Mouse (Mus musculus): ENCODE measurements around the gene Cenpa.

The Cenpa gene

DNA sequence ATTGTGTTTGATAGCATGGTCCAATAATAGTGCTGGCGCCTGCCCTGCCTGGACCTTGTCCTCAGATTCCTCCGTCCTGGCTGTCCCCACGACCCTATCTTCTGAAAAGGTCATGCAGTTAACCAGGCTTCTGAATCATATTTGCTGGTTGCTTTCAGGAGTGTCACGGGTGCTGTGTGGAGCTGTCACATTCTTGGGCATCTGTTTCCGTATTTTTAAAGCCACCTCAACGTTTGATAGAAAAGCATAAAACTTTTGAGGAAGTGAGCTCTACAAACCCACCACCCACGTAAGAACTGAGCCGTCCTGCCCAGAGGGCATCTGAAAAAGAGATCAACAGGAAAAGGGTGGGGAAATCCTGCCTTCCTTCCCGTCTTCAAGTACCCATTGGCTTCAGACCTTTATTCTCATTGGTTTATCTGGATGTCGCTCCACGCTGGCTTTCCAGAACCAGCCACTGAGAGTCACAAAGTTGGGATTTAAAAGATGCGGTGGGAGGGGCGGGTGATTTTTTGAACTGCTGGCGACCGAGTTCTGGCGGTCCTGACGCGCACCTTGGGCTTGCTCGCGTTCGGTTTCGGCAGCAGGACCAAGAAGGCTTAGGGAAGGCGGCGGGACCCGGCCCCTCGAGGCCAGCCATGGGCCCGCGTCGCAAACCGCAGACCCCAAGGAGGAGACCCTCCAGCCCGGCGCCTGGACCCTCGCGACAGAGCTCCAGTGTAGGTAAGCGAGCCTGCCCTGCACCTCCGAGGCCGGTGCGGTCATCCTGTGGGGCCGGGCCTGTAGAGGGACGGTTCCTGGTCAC is at the start of gene Cenpa:
Cenpa (plus strand) TSS at position 387 of the 805 bp plus-strand sequence.
- peak; percentile 79 to 82 for DNase-seq (ENCODE audit: low spot score in 2 of 2)

DNA sequence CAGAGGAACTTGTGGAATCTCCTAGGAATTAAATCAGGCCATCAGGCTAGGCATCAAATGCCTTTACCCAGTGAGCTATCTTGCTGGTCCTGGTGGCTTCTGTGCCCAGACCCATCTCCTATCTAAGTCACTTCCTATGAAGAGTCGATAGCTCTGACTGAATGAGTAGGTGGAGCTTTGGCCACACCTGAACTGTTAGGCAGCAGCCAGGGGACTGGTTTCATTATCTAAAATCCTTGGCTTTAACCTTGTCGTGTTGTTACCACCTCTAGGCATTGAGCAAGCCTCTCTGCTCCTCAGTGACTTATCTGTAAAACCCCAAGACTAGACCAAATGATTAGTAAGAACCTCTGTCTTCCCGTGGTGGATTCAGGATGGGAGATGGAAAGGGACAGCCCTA is 49.2 kb upstream of the Cenpa start:
- DNase-seq (ENCODE audit: low spot score in 2 of 2) = no peak

DNA sequence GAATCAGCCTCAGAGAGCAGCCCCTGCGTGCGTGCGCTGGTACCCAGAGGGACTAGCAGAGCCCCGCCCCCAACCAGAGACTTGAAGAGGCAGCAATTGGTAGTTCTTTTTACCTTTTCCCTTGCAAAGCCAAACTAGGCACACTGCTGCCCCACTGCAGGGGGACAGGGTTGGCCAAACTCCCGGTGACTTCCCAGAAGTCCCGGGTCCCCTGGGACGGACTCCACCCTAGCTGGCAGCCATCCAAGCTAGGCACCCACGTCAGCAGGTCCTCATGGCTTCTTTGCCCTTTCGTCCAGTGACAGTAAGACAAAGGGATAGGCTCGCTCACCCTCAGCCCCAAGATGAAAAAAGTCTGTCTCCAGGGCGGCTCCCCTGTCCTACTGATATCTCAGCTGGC is 48.7 kb upstream of the Cenpa start:
- no peak for DNase-seq (ENCODE audit: low spot score in 2 of 2)

DNA sequence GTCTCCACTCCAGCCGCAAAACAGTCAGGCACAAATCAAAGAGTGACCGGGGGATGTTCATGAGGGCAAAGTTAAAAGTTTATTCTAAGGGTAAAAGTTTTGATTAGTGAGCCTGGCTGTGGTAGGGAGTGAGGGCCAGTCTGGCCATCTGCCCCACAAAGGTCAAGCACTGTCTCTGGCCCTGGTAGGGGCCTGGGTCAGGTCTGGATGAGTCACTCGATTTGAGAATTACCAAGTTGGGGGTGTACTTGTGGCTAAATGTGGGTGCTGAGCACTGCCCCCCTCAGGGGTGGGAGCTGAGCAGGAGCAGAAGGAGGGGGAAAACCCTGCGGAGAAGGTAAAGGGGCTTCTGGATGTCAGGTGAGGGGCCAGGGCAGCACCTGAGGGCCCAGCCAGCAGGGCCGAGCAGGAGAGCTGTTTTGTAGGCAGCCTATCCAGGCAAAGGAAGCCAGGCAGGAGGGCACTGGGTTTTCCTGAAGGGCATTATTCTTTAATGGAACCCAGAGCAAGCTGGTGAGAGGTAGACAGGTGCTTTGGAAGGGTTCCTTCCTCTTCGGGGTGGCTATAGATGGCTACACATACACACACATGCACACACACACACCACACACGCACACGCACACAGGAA is 48.1 kb upstream of the Cenpa start:
- no peak for DNase-seq (ENCODE audit: low spot score in 2 of 2)

DNA sequence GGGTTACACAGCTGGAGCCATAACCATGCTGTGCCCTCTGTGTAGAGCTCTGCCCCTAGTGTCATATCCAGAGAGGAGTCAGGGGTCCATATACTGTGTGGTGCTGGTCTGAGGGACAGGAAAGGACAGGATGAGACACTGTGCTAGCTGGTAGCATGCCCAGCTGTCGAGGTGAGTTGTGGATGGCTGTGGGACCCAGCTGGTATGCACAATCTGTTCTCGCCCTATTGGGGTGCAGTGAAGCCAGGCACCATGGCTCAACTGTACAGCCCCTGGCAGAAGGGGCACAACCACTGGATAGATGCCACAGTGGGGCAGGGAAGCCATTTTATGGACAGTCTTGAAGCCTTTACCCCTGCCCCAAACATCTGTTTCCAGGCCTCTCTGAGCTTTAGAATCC is 47.4 kb upstream of the Cenpa start:
- DNase-seq (ENCODE audit: low spot score in 2 of 2) = no peak

DNA sequence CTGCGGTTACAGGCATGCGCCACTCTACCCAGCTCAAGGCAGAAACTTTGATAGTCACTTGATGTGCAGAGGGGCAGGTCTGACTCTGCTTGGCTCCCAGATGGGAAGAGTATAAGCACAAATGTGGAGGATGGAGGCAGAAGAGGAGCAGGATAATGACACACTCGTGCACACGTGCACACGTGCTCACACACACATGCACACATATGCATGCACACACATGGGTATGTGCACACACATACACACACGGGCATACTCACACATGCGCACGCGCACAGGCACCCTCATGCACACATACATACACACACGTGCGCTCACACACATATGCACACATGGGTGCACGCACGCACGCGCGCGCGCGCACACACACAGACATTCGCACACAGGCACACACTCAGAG is 46.0 kb upstream of the Cenpa start:
- no peak for DNase-seq (ENCODE audit: low spot score in 2 of 2)

DNA sequence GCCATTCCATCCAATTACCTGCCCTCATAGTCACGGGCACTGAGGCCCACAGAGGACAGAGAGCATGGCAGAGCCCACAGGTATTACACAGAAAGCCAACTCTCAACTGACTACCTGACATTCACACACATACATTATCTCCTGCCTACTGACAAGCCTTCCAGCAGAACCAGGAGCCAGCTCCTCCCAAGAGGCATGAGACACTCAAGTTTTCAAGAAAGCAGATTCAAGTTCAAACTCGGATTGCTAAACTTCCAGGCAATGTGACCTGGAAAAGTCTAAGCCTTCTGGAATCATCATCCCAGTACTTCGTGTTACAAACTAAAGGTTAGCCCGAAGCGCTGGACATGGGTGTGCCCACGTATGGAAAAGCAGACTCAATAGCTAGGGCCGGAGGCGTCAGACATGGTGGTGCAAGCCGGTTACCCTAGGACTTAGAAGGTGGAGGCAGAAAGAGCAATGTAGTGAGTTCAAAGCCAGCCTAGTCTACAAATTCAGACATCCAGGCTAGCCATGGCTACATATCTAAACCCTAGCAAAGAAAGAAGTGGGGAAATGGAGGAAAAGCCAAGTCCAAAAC is 45.3 kb upstream of the Cenpa start:
- DNase-seq (ENCODE audit: low spot score in 2 of 2) = no peak

DNA sequence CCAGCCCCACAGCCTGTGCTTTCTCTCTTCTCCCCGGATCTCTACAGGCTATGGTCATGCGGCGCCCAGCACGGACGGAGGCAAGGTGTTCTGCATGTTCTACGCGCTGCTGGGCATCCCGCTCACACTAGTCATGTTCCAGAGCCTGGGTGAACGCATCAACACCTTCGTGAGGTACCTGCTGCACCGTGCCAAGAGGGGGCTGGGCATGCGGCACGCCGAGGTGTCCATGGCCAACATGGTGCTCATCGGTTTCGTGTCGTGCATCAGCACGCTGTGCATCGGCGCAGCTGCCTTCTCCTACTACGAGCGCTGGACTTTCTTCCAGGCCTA is 44.8 kb upstream of the Cenpa start:
- no peak for DNase-seq (ENCODE audit: low spot score in 2 of 2)

DNA sequence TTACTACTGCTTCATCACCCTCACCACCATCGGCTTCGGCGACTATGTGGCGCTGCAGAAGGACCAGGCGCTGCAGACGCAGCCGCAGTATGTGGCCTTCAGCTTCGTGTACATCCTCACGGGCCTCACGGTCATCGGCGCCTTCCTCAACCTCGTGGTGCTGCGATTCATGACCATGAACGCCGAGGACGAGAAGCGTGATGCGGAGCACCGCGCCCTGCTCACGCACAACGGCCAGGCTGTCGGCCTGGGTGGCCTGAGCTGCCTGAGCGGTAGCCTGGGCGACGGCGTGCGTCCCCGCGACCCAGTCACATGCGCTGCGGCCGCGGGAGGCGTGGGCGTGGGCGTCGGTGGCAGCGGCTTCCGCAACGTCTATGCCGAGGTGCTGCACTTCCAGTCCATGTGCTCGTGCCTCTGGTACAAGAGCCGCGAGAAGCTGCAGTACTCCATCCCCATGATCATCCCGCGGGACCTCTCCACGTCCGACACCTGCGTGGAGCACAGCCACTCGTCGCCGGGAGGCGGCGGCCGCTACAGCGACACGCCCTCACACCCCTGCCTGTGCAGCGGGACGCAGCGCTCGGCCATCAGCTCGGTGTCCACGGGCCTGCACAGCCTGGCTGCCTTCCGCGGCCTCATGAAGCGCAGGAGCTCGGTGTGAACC is 44.3 kb upstream of the Cenpa start:
- no peak for DNase-seq (ENCODE audit: low spot score in 2 of 2)

DNA sequence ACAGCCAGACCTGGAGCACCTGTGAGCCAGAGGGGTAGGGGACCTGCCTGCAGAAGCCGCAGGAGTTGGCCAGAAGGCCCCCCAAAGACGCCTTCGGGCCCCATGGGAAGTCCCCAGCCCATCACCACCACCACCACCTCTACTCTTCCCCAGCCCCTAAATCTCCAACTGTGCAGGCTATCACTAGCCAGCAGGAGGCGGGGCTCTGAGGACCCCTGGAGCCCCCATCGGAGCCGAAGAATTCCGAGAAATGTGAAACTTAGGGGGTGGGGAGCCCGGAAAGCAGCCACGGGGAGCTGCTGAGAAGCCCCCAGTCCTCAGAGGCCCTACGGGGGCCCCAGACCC is 43.8 kb upstream of the Cenpa start:
- no peak for DNase-seq (ENCODE audit: low spot score in 2 of 2)

DNA sequence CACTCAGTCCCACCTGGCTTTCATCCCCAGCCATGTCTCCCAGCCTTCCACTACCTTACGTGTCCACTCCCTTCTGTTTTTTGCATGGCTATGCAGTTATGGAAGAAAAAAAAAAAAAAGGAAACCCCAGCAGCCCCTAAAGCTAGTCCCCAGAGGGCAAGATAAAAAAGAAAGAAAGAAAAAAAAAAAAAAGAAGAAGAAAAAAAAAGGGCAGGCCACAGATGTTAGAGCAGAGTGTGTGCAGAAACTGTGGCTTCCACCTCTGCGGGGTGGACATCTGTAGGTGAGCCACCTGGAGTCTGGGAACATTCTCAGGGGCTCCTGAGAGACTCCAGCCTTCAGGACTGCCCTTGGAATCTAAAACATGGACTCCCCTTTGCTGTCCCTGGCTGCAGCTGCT is 43.2 kb upstream of the Cenpa start:
- no peak for DNase-seq (ENCODE audit: low spot score in 2 of 2)

DNA sequence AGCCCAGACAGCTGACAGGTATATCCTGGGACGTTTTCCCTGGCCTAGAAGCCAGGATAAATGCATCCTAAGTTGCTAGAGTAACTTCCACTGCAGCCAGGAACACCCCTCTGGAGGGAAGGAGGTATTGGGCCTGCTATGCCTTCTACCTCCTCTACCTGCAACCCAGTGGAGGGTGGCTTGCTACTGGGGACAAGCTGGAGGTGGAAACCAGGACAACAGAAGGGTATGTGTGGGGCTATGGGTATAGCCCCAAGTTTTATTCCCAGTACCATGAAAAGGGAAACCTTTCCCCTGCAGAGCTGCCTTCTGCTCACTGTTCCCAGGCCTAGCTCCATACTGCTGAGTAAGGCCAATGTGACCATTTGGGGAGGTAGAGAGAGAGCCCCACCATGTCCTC is 42.3 kb upstream of the Cenpa start:
- DNase-seq (ENCODE audit: low spot score in 2 of 2) = no peak

DNA sequence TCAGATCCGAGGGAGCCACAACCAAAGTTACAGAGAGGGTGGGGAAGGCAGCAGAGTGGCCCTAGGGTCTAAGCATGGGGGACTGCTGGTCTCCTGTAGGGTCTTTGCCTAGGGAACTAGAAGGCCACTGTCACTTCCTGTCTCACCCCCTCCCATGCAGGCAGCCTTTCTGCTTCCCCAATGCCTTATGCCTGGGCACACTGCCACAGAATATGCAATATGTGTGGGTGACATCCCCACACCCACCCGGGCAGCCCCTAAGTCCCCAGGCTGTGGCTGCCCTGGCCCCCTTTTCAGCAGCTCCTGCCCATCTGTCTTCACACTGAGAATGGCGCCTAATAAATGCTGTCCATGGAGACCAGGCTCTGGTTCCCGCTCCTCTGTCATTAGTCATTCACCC is 41.7 kb upstream of the Cenpa start:
- no peak for DNase-seq (ENCODE audit: low spot score in 2 of 2)

DNA sequence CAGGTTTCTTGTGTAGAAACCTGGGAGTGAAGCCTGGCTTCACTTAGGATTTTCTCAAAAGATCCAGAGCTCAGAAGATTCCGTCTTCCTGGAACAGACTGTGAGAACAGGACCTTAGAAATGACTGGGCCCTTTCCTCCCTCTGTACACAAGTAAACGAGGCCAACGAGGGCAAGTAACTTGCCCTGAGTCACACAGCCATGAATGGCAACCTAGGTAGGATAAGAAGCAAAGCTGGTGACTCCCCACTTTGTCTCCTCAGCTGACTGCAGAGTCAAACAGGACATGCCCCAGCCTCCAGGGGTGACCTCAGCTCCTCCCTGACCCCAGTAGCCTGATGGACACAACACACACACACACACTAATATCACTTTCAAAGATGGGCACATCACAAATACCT is 41.2 kb upstream of the Cenpa start:
- DNase-seq (ENCODE audit: low spot score in 2 of 2) = no peak

DNA sequence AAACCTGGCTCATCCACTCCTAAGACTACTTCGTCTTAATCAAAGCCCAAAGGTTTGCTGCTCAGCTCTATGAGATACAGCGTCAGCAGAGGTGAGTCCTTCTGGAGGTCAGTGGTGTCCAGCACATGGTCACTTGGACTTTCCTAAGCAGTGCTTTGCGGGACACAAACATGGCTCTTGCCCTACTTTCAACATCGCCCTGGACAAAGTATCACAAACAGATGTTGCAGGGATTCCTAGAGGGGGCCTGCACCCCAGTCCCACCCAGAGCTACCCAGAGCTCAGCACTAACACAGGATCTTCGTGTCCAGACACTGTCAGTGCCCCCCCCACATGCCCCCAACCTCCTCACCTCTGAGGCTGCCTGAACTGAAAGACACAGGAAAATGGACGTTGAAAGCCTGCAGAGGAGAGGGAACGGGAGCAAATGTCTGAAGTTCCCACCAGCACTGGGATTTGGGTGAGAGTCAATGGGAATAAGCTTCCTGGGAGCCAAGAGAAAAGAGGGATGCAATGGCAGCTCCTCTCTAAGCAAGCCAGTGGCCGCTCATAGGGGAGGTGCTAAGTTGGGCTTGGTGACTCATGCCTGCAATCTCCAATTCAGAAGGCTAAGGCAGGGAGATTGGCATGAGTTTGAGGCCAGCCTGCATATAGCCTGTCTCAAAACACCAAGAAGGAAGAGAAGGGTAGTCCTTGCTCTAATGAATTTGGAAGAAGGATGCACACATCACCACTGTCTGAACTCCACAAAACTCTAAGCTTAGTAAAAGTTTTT is 40.1 kb upstream of the Cenpa start:
- DNase-seq (ENCODE audit: low spot score in 2 of 2) = no peak

DNA sequence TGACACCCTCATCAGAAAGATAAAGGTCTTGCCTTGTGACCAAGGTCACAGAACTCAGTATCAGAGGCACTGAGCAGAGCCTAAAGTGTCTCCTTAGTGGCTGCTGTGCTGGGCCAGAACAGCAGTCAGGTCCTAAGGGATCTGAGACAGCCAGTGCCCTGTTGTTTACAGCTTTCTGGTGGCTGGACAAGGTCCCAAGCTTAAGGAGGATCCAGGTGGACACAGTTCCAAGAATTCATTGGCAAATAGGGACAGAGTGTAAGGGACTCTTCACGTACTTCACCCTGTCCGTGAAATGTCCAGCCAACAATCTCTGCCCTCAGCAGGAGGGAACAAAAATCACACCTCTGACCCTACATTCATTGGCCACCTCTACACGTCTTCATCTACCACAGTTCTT is 38.1 kb upstream of the Cenpa start:
- DNase-seq (ENCODE audit: low spot score in 2 of 2) = no peak

DNA sequence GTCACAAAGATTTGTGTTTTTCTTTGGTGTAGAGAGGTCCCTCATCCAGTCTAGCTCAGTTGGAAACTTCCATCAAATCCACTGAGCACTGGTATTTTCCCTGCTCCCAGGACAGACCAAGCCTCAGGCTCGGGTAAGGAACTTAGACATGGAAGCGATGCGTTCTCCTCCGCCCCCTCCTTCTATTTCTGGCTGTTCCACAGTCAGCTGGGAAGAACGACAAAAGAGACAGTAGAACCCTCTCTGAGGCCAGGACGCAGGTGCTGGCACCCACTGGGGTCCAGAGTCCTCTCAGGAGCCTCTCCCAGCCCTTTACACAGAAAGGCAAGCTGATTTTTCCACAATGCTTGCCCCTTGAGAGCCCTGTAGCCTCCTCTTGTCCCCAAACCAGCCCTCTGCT is 36.2 kb upstream of the Cenpa start:
- DNase-seq (ENCODE audit: low spot score in 2 of 2) = no peak

DNA sequence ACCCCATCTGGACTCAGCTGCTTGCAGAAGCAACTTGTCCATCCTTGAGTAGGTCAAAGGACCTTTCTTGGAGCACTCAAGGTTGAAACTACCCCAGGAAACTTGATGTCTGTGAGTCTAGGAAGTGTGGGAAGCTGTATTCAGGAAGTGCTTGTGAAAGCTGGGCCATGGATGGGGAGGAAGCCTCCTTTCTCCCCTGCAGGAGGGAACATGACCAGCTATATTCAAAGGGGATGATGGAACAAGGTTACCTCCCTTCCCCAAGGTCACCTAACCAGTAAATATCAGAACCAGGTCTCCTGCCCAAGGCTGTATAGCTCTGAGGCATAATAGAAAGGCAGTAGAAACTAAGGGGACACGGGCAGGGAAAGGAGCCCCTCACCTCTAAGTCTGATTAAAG is 34.4 kb upstream of the Cenpa start:
- DNase-seq (ENCODE audit: low spot score in 2 of 2) = no peak

DNA sequence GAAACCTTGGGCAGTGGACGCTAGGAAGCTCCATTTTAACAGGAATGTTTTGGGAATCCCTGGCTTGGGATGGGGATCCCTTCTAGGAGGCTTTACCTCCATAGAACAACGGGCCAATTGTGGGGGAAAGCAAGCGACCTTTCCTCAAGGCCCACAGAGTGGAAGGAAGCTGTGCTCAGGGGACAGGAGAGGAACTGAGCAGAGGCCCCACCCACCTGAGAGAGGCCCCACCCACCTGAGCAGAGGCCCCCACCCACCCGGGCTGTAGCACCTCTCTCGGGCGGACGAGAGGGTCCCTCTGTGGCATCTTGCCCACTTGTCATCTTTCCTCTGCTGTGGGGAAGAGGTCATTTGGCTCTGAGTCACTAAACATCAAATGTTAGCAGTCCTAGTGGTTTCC is 29.6 kb upstream of the Cenpa start:
- no peak for DNase-seq (ENCODE audit: low spot score in 2 of 2)

DNA sequence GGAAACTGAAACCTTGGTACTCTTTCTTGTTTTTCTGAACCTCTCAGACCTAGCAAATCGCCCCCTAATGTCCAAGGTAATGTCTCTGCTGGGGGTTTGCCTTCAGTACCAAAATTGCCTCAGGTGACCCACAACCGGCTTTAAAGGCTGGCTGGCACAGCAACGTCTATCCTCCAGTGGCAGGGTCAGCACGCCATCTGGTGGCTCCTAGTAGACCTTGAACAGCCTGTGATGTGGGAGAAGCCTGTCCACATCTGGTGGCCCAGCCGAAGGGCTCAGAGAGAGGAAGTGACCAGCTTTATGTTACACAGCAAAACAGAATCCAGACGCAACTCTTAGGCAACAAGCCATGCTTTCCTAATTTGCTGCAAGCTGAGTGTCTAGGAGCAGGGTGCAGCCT is 28.5 kb upstream of the Cenpa start:
- peak; percentile 66 to 76 for DNase-seq (ENCODE audit: low spot score in 2 of 2)

DNA sequence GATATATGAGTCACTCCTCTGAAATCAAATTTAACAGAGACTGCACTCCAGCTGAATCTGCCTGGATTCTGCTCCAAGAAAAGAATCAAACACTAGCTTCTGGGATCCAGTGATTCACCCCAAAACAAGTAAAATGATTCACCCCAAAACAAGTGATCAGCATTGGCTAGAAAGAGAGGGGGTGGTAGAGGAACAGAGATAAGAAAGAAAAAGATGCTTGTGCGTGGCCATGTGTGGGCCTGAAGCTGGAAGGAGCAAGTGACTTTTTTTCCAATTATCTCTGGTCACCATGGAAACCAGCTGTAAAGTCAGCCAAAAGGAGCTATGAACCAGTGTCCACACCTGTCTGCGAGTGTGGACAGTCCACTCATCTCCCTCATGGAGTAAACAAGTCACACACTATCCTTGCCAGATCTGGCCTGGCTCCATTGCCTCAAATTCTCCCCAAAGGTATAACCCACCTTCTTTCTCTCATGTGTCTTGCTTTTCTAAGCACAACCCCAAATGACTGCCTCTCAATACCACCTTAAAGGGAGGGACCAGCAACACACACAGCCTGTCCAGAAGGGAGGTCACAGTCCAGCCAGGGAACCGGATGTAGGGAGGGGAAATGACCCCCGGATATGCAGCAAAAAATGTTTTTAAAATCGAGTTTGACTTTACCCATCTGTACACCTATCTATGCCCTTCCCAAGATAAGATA is 22.9 kb upstream of the Cenpa start:
- no peak for DNase-seq (ENCODE audit: low spot score in 2 of 2)

DNA sequence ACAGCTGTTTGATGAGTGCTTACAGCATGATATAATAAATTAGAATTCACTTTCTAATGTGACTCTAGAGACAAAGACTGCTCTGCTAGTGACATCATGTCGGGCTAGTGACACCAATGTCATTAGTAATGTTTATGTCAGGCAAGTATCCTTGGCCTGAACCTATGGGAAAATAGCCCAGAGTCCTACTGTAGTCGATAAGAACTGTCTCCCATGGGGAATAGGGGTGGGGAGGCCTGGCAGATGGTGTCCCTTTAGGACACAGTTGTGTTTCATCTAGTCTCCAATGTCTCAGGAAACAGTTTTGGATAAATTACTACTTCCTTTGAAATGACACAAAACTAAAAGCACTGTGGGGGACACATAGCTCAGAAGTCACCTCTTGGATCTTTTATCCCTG is 20.5 kb upstream of the Cenpa start:
- DNase-seq (ENCODE audit: low spot score in 2 of 2) = no peak

Data from urinary bladder, postnatal 4 days (tissue).